Mouse (Mus musculus) naive thymus-derived CD4-positive, alpha-beta T cell, adult 2 months (primary cell): ENCODE results near the gene Ei24.
A peak's percentile ranks its signal among the peaks of the same experiment; 100 is the strongest.

Source experiments
- DNase-seq: peaks from one replicate; pipeline ENCODE4 v3.0.0-alpha.2; 2011; ENCODE audit warnings: low read depth

Ei24 gene

GRCm38 (mm10) chr9:36792191-36792590 lies 5.0 kb downstream of the Ei24 start:
- DNase-seq, result no peak

- DNase-seq, result no peak
Observed at GRCm38 (mm10) chr9:36783921-36784320, 13.3 kb downstream of the Ei24 start.

GRCm38 (mm10) chr9:36769048-36769413 lies 28.2 kb downstream of the Ei24 start:
- peak; percentile 24 for DNase-seq

- DNase-seq, result no peak
Observed at GRCm38 (mm10) chr9:36768156-36769047, 28.8 kb downstream of the Ei24 start.

- peak; percentile 100 for DNase-seq
Observed at GRCm38 (mm10) chr9:36767203-36768143, 29.7 kb downstream of the Ei24 start, which contains the start of gene Stt3a. Stt3a (minus strand) TSS chr9:36767679.

- DNase-seq, result no peak
Observed at GRCm38 (mm10) chr9:36764378-36764777, 32.8 kb downstream of the Ei24 start.
